ENCODE assay signal across 13 mouse cellular contexts in genomic region chr4:91080620-91081441, GRCm38 (mm10).
A peak's percentile ranks its signal among the peaks of the same experiment; 100 is the strongest.
DNase-seq lines count a peak whose midpoint lies in the region; ATAC-seq lines count a peak whose summit lies in the region.
"Had no signal": no experiment of that assay in that cellular context is flagged by ENCODE, and none has a peak within 500 bp of the region (broad histone marks: within the 10 kb centered on the region; RNA-seq: fewer than 3 reads in every experiment).

No protein-coding gene starts in this region.

- peaks cover 11% of the 10 kb centered on the region for H3K4me1 ChIP-seq in embryonic facial prominence, embryonic 10.5 days
- peaks cover 16% of the 10 kb centered on the region for H3K4me1 ChIP-seq in hindbrain, embryonic 10.5 days (replicated peaks)
- peaks cover 12% of the 10 kb centered on the region for H3K4me1 ChIP-seq in midbrain, embryonic 12.5 days

- H3K27me3 ChIP-seq in embryonic facial prominence, embryonic 10.5 days (replicated peaks; ENCODE audit: low read depth, poor library complexity, severe bottlenecking) = no peaks in the 10 kb centered on the region
- no peaks in the 10 kb centered on the region for H3K27me3 ChIP-seq in hindbrain, embryonic 10.5 days (ENCODE audit: insufficient read depth, poor library complexity, severe bottlenecking)
- no peaks in the 10 kb centered on the region for H3K27me3 ChIP-seq in midbrain, embryonic 12.5 days

- no peak overlapping the region for H3K27ac ChIP-seq in embryonic facial prominence, embryonic 10.5 days (replicated peaks)
- H3K27ac ChIP-seq in hindbrain, embryonic 10.5 days = peak overlapping the region; percentile 72
- H3K27ac ChIP-seq in midbrain, embryonic 12.5 days (replicated peaks) = no peak overlapping the region
- H3K27ac ChIP-seq: kidney, postnatal 0 days had no signal

- no peaks in the 10 kb centered on the region for H3K36me3 ChIP-seq in embryonic facial prominence, embryonic 10.5 days (replicated peaks)
- H3K36me3 ChIP-seq in hindbrain, embryonic 10.5 days = no peaks in the 10 kb centered on the region
- no peaks in the 10 kb centered on the region for H3K36me3 ChIP-seq in midbrain, embryonic 12.5 days

- DNase-seq in Muller cell, postnatal 12 days (ENCODE audit: inconsistent ontology term) = peak; percentile 56
- DNase-seq in embryonic facial prominence, embryonic 10.5 days (ENCODE audit: low spot score) = peak; percentile 25
- peak; percentile 47 for DNase-seq in hindbrain, embryonic 10.5 days (ENCODE audit: low spot score)
- no peak for DNase-seq in ovary, postnatal 10 days (ENCODE audit: low spot score)
- DNase-seq in adrenal gland, postnatal 14 days = no peak
- no peak for DNase-seq in ovary, postnatal 36 days (ENCODE audit: low spot score)
- DNase-seq in gastrocnemius, postnatal 14 days = no peak
- DNase-seq: lung, postnatal 10 days; right cerebral cortex, postnatal 14 days had no signal

- WGBS in embryonic facial prominence, embryonic 10.5 days = 19% methylated on average over 10 of the region's 10 CpGs
- 18% methylated on average over 10 of the region's 10 CpGs for WGBS in hindbrain, embryonic 10.5 days
- WGBS in midbrain, embryonic 12.5 days = 24% methylated on average over 10 of the region's 10 CpGs

- ATAC-seq in midbrain, embryonic 12.5 days (ENCODE audit: low FRiP score, low read depth) = peak; percentile 83

- H3K9me3 ChIP-seq in embryonic facial prominence, embryonic 10.5 days = no peaks in the 10 kb centered on the region
- H3K9me3 ChIP-seq in hindbrain, embryonic 10.5 days = no peaks in the 10 kb centered on the region
- H3K9me3 ChIP-seq in midbrain, embryonic 12.5 days = no peaks in the 10 kb centered on the region

- intact Hi-C loops in gastrocnemius, postnatal 14 days (cut with DNase I; ENCODE audit: low total_unique reads) = no loop called here

- H3K4me3 ChIP-seq in embryonic facial prominence, embryonic 10.5 days = no peak overlapping the region
- no peak overlapping the region for H3K4me3 ChIP-seq in hindbrain, embryonic 10.5 days
- H3K4me3 ChIP-seq in midbrain, embryonic 12.5 days = no peak overlapping the region
- H3K4me3 ChIP-seq: myocyte had no signal

- H3K9ac ChIP-seq in midbrain, embryonic 12.5 days (replicated peaks) = no peak overlapping the region

- H3K4me2 ChIP-seq in midbrain, embryonic 12.5 days (replicated peaks) = no peak overlapping the region
- H3K4me2 ChIP-seq: liver, embryonic 11.5 days had no signal

Comparison
In these comparisons a context has a peak if more than half of its experiments do, and no peak if none do; other contexts are left out.
1. DNase-seq: peak in Muller cell, postnatal 12 days (single experiment), embryonic facial prominence, embryonic 10.5 days (single experiment) and hindbrain, embryonic 10.5 days (single experiment); none in ovary, postnatal 10 days (single experiment), adrenal gland, postnatal 14 days (single experiment), ovary, postnatal 36 days (single experiment) and gastrocnemius, postnatal 14 days (single experiment).